Mouse (Mus musculus) limb, embryonic 14.5 days (tissue): ENCODE results near the gene Wfdc9. TPM values are rescaled to one million over a fixed set of nuclear protein-coding genes. Genes with fewer than 3 reads are reported as not detected.
"Not testable (repeated sequence)": the region's sequence is repeated elsewhere in the genome, so short reads cannot be mapped to it uniquely, and the experiment has no call there.

ENCODE experiments used
- ATAC-seq: fragments of 200-750 bp; cut with Nextera tagmentation; 2 replicates; pipeline ENCODE4 v1.8.0; 2017; ENCODE audit warnings: low read depth, moderate number of reproducible peaks, moderate TSS enrichment; ENCODE audit not compliant: low FRiP score
- DNase-seq: peaks from one replicate; pipeline ENCODE4 v3.0.0-alpha.2; 2015; ENCODE audit warnings: low spot score
- H3K27ac ChIP-seq: fragments of 300-500 bp; sonication (generic); replicated peaks from 2 replicates; pipeline ENCODE4 v1.5.1; 2014; ENCODE audit warnings: low read depth, mild to moderate bottlenecking, low read length, moderate library complexity, mixed read lengths
- H3K27me3 ChIP-seq: fragments of 300-500 bp; sonication (generic); 2 replicates; pipeline ENCODE4 v1.6.1; 2014; ENCODE audit warnings: low read length, mixed read lengths; ENCODE audit not compliant: control insufficient read depth, insufficient read depth
- H3K36me3 ChIP-seq: fragments of 300-500 bp; sonication (generic); 2 replicates; pipeline ENCODE4 v1.6.1; 2014; ENCODE audit warnings: mild to moderate bottlenecking, low read length, moderate library complexity, mixed read lengths; ENCODE audit not compliant: control insufficient read depth, insufficient read depth
- H3K4me1 ChIP-seq: fragments of 300-500 bp; sonication (generic); 2 replicates; pipeline ENCODE4 v1.6.1; 2014; ENCODE audit warnings: antibody characterized with exemption, low read length, mixed read lengths; ENCODE audit not compliant: control insufficient read depth, insufficient read depth
- H3K4me2 ChIP-seq: fragments of 300-500 bp; sonication (generic); replicated peaks from 2 replicates; pipeline ENCODE4 v1.6.1; 2014; ENCODE audit warnings: low read depth, mild to moderate bottlenecking, low read length, moderate library complexity; ENCODE audit not compliant: severe bottlenecking
- H3K4me3 ChIP-seq: fragments of 300-500 bp; sonication (generic); replicated peaks from 2 replicates; pipeline ENCODE4 v1.5.1; 2014; ENCODE audit warnings: low read length
- H3K9ac ChIP-seq: fragments of 300-500 bp; sonication (generic); 2 replicates; pipeline ENCODE4 v1.6.1; 2014; ENCODE audit warnings: mild to moderate bottlenecking, low read depth, low read length, moderate library complexity; ENCODE audit not compliant: severe bottlenecking
- H3K9me3 ChIP-seq: fragments of 300-500 bp; sonication (generic); 2 replicates; pipeline ENCODE4 v1.6.1; 2016; ENCODE audit warnings: low read length; ENCODE audit not compliant: control insufficient read depth
- POLR2A ChIP-seq: fragments of 200-500 bp; IDR thresholded peaks from 2 replicates; pipeline ENCODE4 v1.8.0; 2012; ENCODE audit warnings: inconsistent platforms, mild to moderate bottlenecking, moderate library complexity, borderline replicate concordance; ENCODE audit not compliant: insufficient read depth, insufficient read length; ENCODE audit errors: extremely low read depth
- WGBS: fragments of 180-500 bp; shearing (Covaris S2); extraction: QIAGEN DNeasy Blood & Tissue Kit; methylation state at CpG from one replicate; pipeline ENCODE4 v1.1.7; 2014; 5-methylcytosine and 5-hydroxymethylcytosine counted together
- polyA plus RNA-seq, 2 experiments: library from polyadenylated mRNA; depleted of rRNA in 1 of 2; stranded (reverse) in 1 of 2; unstranded in 1 of 2; fragments of >200 nt; fragmentation: Nextera tagmentation in 1 of 2; extraction: Ambion mirVana in 1 of 2; gene quantifications; 2 replicates each; pipeline versions ENCODE4 v1.2.1 to v1.2.3; 2012 to 2014

Gene Wfdc9
- polyA plus RNA-seq, 2 experiments: not detected

DNA sequence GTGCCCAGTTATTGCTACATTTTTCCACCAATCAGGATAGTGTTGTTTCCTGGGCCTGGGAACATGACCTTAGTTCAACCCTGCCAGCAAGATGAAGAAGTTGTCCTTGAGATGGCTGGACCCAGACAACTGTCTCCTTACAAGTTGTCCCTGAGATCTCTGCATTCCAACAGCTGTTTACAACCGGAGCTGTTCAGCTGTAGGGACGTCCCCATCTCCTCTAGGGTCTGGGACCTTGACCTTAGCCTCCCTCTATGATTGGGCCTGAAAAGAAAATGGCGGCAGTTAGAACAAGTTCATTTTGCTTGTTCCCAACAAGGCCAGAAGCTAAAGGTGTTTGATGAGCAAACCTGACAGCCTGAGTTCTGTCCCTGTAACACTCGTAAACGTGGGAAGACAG, 37.3 kb downstream of the Wfdc9 start:
- WGBS: 69% methylated on average over 5 of the region's 5 CpGs

DNA sequence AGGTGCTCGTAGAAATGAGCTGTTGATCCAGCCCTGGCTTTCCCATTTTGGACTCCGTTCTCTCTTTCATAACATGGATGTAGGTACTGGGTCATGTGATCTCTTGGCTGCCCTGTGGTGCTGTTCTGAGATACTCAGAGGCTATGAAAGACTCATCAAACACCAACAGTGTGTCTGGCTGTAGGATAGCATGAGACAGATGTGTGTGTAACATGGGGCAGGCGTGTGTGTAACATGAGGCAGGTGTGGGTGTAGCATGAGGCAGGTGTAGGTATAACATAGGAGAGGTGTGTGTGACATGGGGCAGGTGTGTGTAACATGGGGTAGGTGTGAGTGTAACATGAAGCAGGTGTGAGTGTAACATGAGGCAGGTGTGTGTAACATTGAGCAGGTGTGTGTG, 41.0 kb downstream of the Wfdc9 start:
- no peak overlapping the region for H3K4me2 ChIP-seq
- H3K9me3 ChIP-seq: no peaks in the 10 kb centered on the region
- H3K4me3 ChIP-seq: no peak overlapping the region
- H3K36me3 ChIP-seq: no peaks in the 10 kb centered on the region
- no peak for TF ChIP-seq POLR2A
- WGBS: 92% methylated on average over 3 of the region's 3 CpGs
- no peaks in the 10 kb centered on the region for H3K4me1 ChIP-seq
- H3K9ac ChIP-seq: no peak overlapping the region
- no peak overlapping the region for H3K27ac ChIP-seq
- DNase-seq: no peak
- ATAC-seq: no peak
- H3K27me3 ChIP-seq: no peaks in the 10 kb centered on the region

More for the DNA sequence above, 37.3 kb downstream of the Wfdc9 start:
- Histone ChIP-seq H3K9ac (no peak overlapping the region), H3K4me2 (no peak overlapping the region), H3K4me1 (no peaks in the 10 kb centered on the region), H3K27ac (no peak overlapping the region), H3K27me3 (no peaks in the 10 kb centered on the region), H3K4me3 (no peak overlapping the region), H3K36me3 (no peaks in the 10 kb centered on the region), H3K9me3 (no peaks in the 10 kb centered on the region)
- DNase-seq: no peak
- TF ChIP-seq POLR2A: no peak
- no peak for ATAC-seq

DNA sequence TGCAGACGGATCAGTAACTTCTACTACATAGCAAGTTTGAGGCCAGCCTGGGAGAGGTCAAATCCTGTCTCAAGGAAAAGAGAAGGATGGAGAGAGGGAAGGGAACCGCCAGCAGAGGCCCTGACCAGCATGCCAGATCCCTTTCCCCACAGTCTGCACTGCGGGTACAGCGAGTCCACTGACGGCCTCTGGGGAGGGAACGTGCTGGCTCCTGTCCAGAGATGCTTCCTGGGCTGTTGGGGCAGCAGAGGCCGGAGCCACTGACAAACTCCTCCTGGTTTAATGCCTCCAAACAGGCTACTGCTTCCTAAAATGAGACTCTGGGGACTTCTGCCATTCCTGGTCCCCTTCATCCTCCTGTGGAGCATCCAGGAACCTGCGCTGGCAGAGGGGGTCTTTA, 42.9 kb downstream of the Wfdc9 start, which contains the start of the genes Wfdc6b and Wfdc8:
Gene Wfdc6b (plus strand): TSS at position 52 of the 400 bp plus-strand sequence.
Gene Wfdc8 (minus strand): TSS at position 156 of the 400 bp plus-strand sequence.
- ATAC-seq, H3K9ac ChIP-seq, DNase-seq, H3K4me3 ChIP-seq, H3K36me3 ChIP-seq, H3K9me3 ChIP-seq, H3K4me1 ChIP-seq, H3K27me3 ChIP-seq, H3K27ac ChIP-seq, H3K4me2 ChIP-seq: not testable (repeated sequence)
- WGBS: 54% methylated on average over 8 of the region's 8 CpGs

DNA sequence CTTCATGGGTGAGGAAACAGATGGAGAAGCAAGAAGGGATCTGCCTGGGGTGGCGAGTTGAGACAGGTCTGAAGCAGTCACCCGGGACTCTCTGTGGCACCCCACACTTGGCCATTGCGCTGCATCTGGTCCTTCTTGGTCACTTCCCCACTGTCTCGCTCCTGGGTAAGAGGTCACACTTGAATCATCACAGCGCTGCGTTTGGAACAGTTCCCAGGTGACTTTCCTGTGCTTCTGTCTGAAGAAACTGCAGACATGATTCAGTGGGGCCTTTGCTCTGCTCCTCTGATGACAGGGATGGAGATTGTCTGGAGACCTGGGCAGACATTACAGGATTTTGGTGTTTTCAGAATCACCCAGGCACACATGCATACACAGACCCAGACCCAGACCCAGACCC, 47.6 kb downstream of the Wfdc9 start:
- ATAC-seq (no peak), DNase-seq (no peak)
- no peak overlapping the region for H3K9ac ChIP-seq
- H3K4me2 ChIP-seq: no peak overlapping the region
- no peaks in the 10 kb centered on the region for H3K4me1 ChIP-seq
- H3K27ac ChIP-seq: no peak overlapping the region
- H3K36me3 ChIP-seq: no peaks in the 10 kb centered on the region
- WGBS: 71% methylated on average over 6 of the region's 6 CpGs
- no peaks in the 10 kb centered on the region for H3K27me3 ChIP-seq
- TF ChIP-seq POLR2A: no peak
- no peak overlapping the region for H3K4me3 ChIP-seq
- no peaks in the 10 kb centered on the region for H3K9me3 ChIP-seq

DNA sequence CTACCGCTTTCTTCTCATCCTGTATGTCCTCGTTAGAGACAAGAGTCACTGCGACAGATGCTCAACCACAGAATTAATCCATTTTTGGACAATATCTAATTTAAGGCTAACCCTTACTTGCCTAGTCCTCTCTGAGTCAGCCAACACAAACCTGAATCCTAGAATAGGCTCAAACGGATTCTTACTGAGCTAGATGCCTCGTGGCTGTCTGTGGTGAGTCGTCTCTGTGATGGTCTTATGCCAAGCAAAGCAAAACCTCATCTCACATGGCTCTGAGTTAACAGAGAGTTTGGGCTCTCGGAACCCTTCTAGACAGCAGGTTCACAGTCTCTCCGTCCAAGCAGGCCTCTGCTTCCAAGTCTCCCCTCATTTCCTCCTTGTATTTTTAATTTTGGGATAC, 52.0 kb downstream of the Wfdc9 start:
- TF ChIP-seq POLR2A: no peak
- Histone ChIP-seq H3K27ac (no peak overlapping the region), H3K36me3 (no peaks in the 10 kb centered on the region), H3K9me3 (no peaks in the 10 kb centered on the region), H3K27me3 (no peaks in the 10 kb centered on the region), H3K9ac (no peak overlapping the region), H3K4me3 (no peak overlapping the region), H3K4me1 (no peaks in the 10 kb centered on the region), H3K4me2 (no peak overlapping the region)
- DNase-seq (no peak), ATAC-seq (no peak)
- 82% methylated on average over 8 of the region's 8 CpGs for WGBS

DNA sequence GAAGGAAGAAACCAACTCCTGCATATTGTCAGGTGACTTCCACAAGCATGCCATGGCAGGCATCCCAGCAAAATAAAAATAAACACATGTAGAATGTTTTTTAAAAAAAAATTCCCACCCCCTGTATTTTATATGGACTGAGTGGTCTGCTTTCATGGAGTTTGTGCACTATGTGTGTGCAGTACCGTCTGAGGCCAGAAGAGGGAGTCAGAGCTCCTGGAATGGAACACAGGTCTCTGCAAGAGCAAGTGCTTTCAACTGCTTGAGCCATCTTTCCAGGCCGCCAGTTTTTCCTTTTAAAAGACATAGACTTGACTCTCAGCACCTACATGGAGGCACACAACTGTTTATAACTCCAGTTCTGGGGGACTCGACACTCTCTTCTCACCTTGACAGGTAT, 52.9 kb downstream of the Wfdc9 start:
- TF ChIP-seq POLR2A: no peak
- Histone ChIP-seq H3K36me3 (no peaks in the 10 kb centered on the region), H3K27ac (no peak overlapping the region), H3K4me3 (no peak overlapping the region), H3K4me1 (no peaks in the 10 kb centered on the region), H3K27me3 (no peaks in the 10 kb centered on the region), H3K4me2 (no peak overlapping the region), H3K9ac (no peak overlapping the region), H3K9me3 (no peaks in the 10 kb centered on the region)
- ATAC-seq: no peak
- DNase-seq: no peak
- WGBS: 88% methylated on average over 3 of the region's 3 CpGs
